Mouse (Mus musculus) limb, embryonic 12.5 days (tissue): ENCODE results near the gene Ildr1. TPM values are rescaled to one million over a fixed set of nuclear protein-coding genes. Genes with fewer than 3 reads are reported as not detected.

Source experiments
- ATAC-seq: fragments of 200-750 bp; cut with Nextera tagmentation; 2 replicates; pipeline ENCODE4 v1.8.0; 2017; ENCODE audit warnings: low read depth, moderate TSS enrichment; ENCODE audit not compliant: insufficient number of reproducible peaks, insufficient read depth, low FRiP score, low TSS enrichment
- H3K27ac ChIP-seq: fragments of 300-500 bp; sonication (generic); 2 replicates; pipeline ENCODE4 v1.5.1; 2016; ENCODE audit warnings: mild to moderate bottlenecking, moderate library complexity
- H3K27me3 ChIP-seq: fragments of 300-500 bp; sonication (generic); 2 replicates; pipeline ENCODE4 v1.6.1; 2016; ENCODE audit warnings: mild to moderate bottlenecking, moderate library complexity
- H3K36me3 ChIP-seq: fragments of 300-500 bp; sonication (generic); 2 replicates; pipeline ENCODE4 v1.6.1; 2016; ENCODE audit warnings: mild to moderate bottlenecking, moderate library complexity
- H3K4me1 ChIP-seq: fragments of 300-500 bp; sonication (generic); replicated peaks from 2 replicates; pipeline ENCODE4 v1.6.1; 2016
- H3K4me2 ChIP-seq: fragments of 300-500 bp; sonication (generic); 2 replicates; pipeline ENCODE4 v1.6.1; 2016; ENCODE audit warnings: mild to moderate bottlenecking, moderate library complexity
- H3K4me3 ChIP-seq: fragments of 300-500 bp; sonication (generic); replicated peaks from 2 replicates; pipeline ENCODE4 v1.5.1; 2016; ENCODE audit warnings: mild to moderate bottlenecking
- H3K9ac ChIP-seq: fragments of 300-500 bp; sonication (generic); replicated peaks from 2 replicates; pipeline ENCODE4 v1.6.1; 2016; ENCODE audit warnings: mild to moderate bottlenecking, moderate library complexity
- H3K9me3 ChIP-seq: fragments of 300-500 bp; sonication (generic); 2 replicates; pipeline ENCODE4 v1.6.1; 2016; ENCODE audit warnings: mild to moderate bottlenecking, moderate library complexity
- WGBS: fragments of 180-500 bp; shearing (Covaris S2); methylation state at CpG from one replicate; pipeline ENCODE4 v1.1.7; 2016; 5-methylcytosine and 5-hydroxymethylcytosine counted together
- polyA plus RNA-seq: library from polyadenylated mRNA; unstranded; fragments of >200 nt; fragmentation: Nextera tagmentation; extraction: Ambion mirVana; gene quantifications from 2 replicates; pipeline ENCODE4 v1.2.1, GENCODE M21; 2016

The Ildr1 gene
- polyA plus RNA-seq, 1 experiment from 2014 or later, result 0.66 TPM

GRCm38 (mm10) chr16:36728959-36729358 is 35.2 kb downstream of the Ildr1 start:
- H3K27me3 ChIP-seq, result no peaks in the 10 kb centered on the region
- 93% methylated on average over 2 of the region's 2 CpGs for WGBS

DNA sequence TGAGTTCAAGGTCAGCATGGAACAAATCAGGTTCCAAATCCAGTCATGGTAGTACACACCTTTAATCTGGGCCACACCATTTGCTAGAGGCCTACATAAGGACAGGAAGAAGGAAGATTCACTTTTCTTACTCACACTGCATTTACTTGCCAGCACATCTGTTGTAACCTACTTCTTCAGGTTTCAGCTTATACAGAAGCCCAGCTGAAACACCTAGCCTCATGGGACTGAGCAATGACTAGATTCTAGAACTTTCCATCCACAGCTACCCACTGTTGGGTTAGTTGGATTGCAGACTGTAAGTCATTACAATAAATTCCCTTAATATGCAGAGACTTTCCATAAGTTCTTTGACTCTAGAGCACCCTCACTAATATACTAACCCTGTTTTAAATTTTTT is 38.8 kb downstream of the Ildr1 start:
- Histone ChIP-seq H3K36me3 (no peaks in the 10 kb centered on the region), H3K27me3 (no peaks in the 10 kb centered on the region), H3K4me3 (no peak overlapping the region), H3K9ac (no peak overlapping the region), H3K4me1 (no peaks in the 10 kb centered on the region), H3K4me2 (no peak overlapping the region), H3K27ac (no peak overlapping the region), H3K9me3 (no peaks in the 10 kb centered on the region)
- no peak for ATAC-seq

More at GRCm38 (mm10) chr16:36728959-36729358, 35.2 kb downstream of the Ildr1 start:
- Histone ChIP-seq H3K9me3 (no peaks in the 10 kb centered on the region), H3K4me1 (no peaks in the 10 kb centered on the region), H3K4me3 (no peak overlapping the region), H3K27ac (no peak overlapping the region), H3K36me3 (no peaks in the 10 kb centered on the region), H3K9ac (no peak overlapping the region), H3K4me2 (no peak overlapping the region)
- no peak for ATAC-seq

GRCm38 (mm10) chr16:36733827-36734226 is 40.0 kb downstream of the Ildr1 start:
- Histone ChIP-seq H3K36me3 (no peaks in the 10 kb centered on the region), H3K4me3 (no peak overlapping the region), H3K27me3 (no peaks in the 10 kb centered on the region), H3K9me3 (no peaks in the 10 kb centered on the region), H3K9ac (no peak overlapping the region), H3K4me2 (no peak overlapping the region), H3K27ac (no peak overlapping the region), H3K4me1 (no peaks in the 10 kb centered on the region)
- ATAC-seq, result no peak
- WGBS, result 77% methylated on average over 1 of the region's 1 CpGs

DNA sequence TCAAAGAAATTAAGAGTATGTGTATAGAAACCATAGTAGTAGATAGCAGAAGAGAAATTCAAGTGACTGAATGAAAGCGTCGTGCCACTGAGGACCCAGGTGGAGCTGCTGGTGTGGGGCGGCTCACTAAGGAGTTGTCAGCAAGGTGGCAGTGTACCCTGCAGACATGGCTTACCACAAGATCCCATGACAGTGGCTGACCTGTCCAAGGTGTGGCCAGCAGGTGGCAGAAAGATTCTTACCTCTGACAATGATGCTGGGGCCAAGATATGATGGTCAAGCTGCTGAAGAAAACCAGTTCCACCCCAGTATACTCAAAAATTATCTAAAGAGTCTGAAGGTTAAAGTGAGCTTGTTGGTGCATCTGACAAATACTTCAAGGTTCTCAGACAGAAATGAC is 41.6 kb downstream of the Ildr1 start:
- WGBS, result 81% methylated on average over 3 of the region's 3 CpGs

GRCm38 (mm10) chr16:36739404-36739930 is 45.7 kb downstream of the Ildr1 start:
- WGBS, result 8% methylated on average over 4 of the region's 4 CpGs
- Histone ChIP-seq H3K9ac (no peak overlapping the region), H3K4me2 (no peak overlapping the region), H3K27ac (no peak overlapping the region), H3K36me3 (no peaks in the 10 kb centered on the region), H3K4me1 (peaks cover 4% of the 10 kb centered on the region; the same call in 1 of the 2 replicates), H3K9me3 (no peaks in the 10 kb centered on the region), H3K4me3 (no peak overlapping the region), H3K27me3 (no peaks in the 10 kb centered on the region)
- ATAC-seq, result no peak

More for the DNA sequence above, 41.6 kb downstream of the Ildr1 start:
- no peaks in the 10 kb centered on the region for H3K27me3 ChIP-seq
- H3K4me2 ChIP-seq, result no peak overlapping the region
- no peak overlapping the region for H3K9ac ChIP-seq
- no peaks in the 10 kb centered on the region for H3K36me3 ChIP-seq
- H3K4me3 ChIP-seq, result no peak overlapping the region
- H3K4me1 ChIP-seq, result peaks cover 4% of the 10 kb centered on the region; the same call in 1 of the 2 replicates
- ATAC-seq, result no peak
- no peaks in the 10 kb centered on the region for H3K9me3 ChIP-seq
- H3K27ac ChIP-seq, result no peak overlapping the region

GRCm38 (mm10) chr16:36743580-36743979 is 49.8 kb downstream of the Ildr1 start:
- Histone ChIP-seq H3K4me1 (peaks cover 4% of the 10 kb centered on the region; the same call in 1 of the 2 replicates), H3K27me3 (no peaks in the 10 kb centered on the region), H3K9ac (no peak overlapping the region), H3K27ac (no peak overlapping the region), H3K4me2 (no peak overlapping the region), H3K9me3 (no peaks in the 10 kb centered on the region), H3K36me3 (no peaks in the 10 kb centered on the region), H3K4me3 (no peak overlapping the region)
- ATAC-seq, result no peak
- 92% methylated on average over 8 of the region's 8 CpGs for WGBS

DNA sequence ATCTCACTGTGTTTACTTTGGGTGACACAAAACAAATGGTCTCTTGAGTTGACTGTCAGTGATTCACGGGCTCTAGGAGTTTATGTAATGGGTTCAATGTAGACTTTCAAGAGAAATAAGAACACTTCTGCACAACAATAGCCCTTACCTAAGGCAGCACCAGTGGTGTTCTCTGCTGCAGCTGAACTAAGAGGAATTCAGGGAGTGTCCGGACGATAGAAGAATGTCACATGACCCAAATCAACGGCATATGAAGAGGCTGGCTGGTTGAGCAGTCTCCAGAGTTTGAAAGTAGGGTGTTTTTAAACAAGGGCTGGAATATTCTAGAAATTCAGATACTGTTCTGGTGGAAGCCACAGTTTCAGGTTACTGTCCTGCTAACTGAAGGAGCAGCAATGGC is 53.3 kb downstream of the Ildr1 start:
- no peak overlapping the region for H3K4me3 ChIP-seq
- 83% methylated on average over 4 of the region's 4 CpGs for WGBS
- H3K4me2 ChIP-seq, result no peak overlapping the region
- H3K4me1 ChIP-seq, result no peaks in the 10 kb centered on the region
- no peaks in the 10 kb centered on the region for H3K9me3 ChIP-seq
- no peak overlapping the region for H3K9ac ChIP-seq
- no peaks in the 10 kb centered on the region for H3K27me3 ChIP-seq
- H3K36me3 ChIP-seq, result no peaks in the 10 kb centered on the region
- no peak for ATAC-seq
- no peak overlapping the region for H3K27ac ChIP-seq

GRCm38 (mm10) chr16:36747767-36748166 is 54.0 kb downstream of the Ildr1 start:
- WGBS, result 74% methylated on average over 2 of the region's 2 CpGs
- no peak overlapping the region for H3K27ac ChIP-seq
- no peak overlapping the region for H3K4me2 ChIP-seq
- H3K9ac ChIP-seq, result no peak overlapping the region
- no peaks in the 10 kb centered on the region for H3K27me3 ChIP-seq
- H3K4me1 ChIP-seq, result no peaks in the 10 kb centered on the region
- H3K9me3 ChIP-seq, result no peaks in the 10 kb centered on the region
- H3K36me3 ChIP-seq, result no peaks in the 10 kb centered on the region
- no peak for ATAC-seq
- H3K4me3 ChIP-seq, result no peak overlapping the region

- H3K27ac ChIP-seq, result no peak overlapping the region
- no peaks in the 10 kb centered on the region for H3K27me3 ChIP-seq
- H3K4me3 ChIP-seq, result no peak overlapping the region
- H3K4me2 ChIP-seq, result no peak overlapping the region
- H3K9me3 ChIP-seq, result no peaks in the 10 kb centered on the region
- no peak overlapping the region for H3K9ac ChIP-seq
- WGBS, result 95% methylated on average over 3 of the region's 3 CpGs
- ATAC-seq, result no peak
- no peaks in the 10 kb centered on the region for H3K36me3 ChIP-seq
- no peaks in the 10 kb centered on the region for H3K4me1 ChIP-seq
These were observed 58.2 kb downstream of the Ildr1 start for GRCm38 (mm10) chr16:36751979-36752378.

DNA sequence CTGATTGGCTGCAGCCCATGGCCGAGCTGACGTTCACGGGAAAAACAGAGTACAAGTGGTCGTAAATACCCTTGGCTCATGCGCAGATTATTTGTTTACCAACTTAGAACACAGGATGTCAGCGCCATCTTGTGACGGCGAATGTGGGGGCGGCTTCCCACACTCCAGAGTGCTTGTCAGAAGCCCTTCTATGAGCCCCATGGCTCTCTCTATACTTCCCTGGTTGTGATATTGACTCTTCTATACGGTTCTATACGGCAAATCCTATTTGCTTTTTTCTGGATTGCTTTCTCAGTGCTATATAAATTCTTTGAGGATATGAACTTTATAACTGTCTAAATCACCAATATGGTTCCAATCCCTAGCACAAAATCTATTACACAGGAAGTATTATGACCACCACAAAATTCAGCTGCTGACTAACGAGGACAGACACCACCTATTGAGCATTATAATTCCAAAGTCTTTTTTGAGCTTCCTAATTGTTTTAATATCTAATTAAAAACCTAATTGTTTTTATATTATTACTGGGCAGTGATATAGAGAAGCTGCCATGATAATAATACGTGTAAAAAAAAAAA is 76.5 kb downstream of the Ildr1 start:
- Histone ChIP-seq H3K27me3 (no peaks in the 10 kb centered on the region), H3K27ac (no peak overlapping the region), H3K36me3 (no peaks in the 10 kb centered on the region), H3K9me3 (no peaks in the 10 kb centered on the region), H3K9ac (no peak overlapping the region), H3K4me2 (no peak overlapping the region), H3K4me3 (no peak overlapping the region), H3K4me1 (no peaks in the 10 kb centered on the region)
- no peak for ATAC-seq
- WGBS, result 71% methylated on average over 9 of the region's 13 CpGs

GRCm38 (mm10) chr16:36770830-36771229 is 77.1 kb downstream of the Ildr1 start:
- no peak overlapping the region for H3K9ac ChIP-seq
- H3K27ac ChIP-seq, result no peak overlapping the region
- H3K4me3 ChIP-seq, result no peak overlapping the region
- no peak overlapping the region for H3K4me2 ChIP-seq
- no peaks in the 10 kb centered on the region for H3K36me3 ChIP-seq
- ATAC-seq, result no peak
- H3K27me3 ChIP-seq, result no peaks in the 10 kb centered on the region
- WGBS, result 86% methylated on average over 4 of the region's 4 CpGs
- no peaks in the 10 kb centered on the region for H3K4me1 ChIP-seq
- no peaks in the 10 kb centered on the region for H3K9me3 ChIP-seq

GRCm38 (mm10) chr16:36771244-36771643 is 77.5 kb downstream of the Ildr1 start:
- Histone ChIP-seq H3K9me3 (no peaks in the 10 kb centered on the region), H3K4me2 (no peak overlapping the region), H3K27ac (no peak overlapping the region), H3K27me3 (no peaks in the 10 kb centered on the region), H3K4me1 (no peaks in the 10 kb centered on the region), H3K36me3 (no peaks in the 10 kb centered on the region), H3K9ac (no peak overlapping the region), H3K4me3 (no peak overlapping the region)
- no peak for ATAC-seq
- WGBS, result 92% methylated on average over 2 of the region's 2 CpGs
